Comparison of ENCODE assay signal across 8 mouse cellular contexts in the genomic region with DNA sequence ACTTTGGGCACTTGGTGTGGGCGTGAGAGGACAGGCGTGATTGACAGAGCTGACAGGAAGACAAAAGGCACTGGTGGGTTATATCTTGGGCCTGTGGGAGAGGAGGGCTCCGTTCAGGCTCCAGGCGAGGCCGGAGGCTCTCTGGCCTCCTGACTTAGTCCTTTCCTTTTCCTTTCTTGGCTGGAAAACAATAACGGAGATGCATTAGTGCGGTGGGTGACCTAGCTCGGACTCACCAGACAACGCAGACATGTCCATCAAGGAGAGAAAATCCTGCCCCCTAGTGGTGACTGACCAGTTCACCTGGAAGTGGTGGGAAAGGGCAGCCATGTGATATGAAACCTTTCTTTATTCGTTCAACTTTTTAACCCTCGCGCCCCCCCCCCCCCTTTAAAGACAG. TPM values are rescaled to one million over a fixed set of nuclear protein-coding genes. Genes with fewer than 3 reads are reported as not detected.
DNase-seq lines count a peak whose midpoint lies in the region; ATAC-seq and TF ChIP-seq lines count a peak whose summit lies in the region.
"Had no signal": no experiment of that assay in that cellular context is flagged by ENCODE, and none has a peak within 500 bp of the region (broad histone marks: within the 10 kb centered on the region; RNA-seq: fewer than 3 reads in every experiment).

No protein-coding gene starts in this region.

- peak; percentile 53 for TF ChIP-seq CTCF in C2C12 (IDR thresholded peaks at IDR 0.05; ENCODE audit: control insufficient read depth, insufficient read depth, insufficient read length)
- no peak for TF ChIP-seq CTCF in G1E (IDR thresholded peaks at IDR 0.05; ENCODE audit: low read depth, low read length)

- H3K4me2 ChIP-seq in heart, embryonic 16.5 days (ENCODE audit: low read depth, low read length), result peak overlapping the region; percentile 80

- 0 out of 2 replicates have a peak overlapping the region, but pooled peaks have one; percentile 0 for H3K9ac ChIP-seq in heart, embryonic 16.5 days (ENCODE audit: low read length)

- 16% methylated on average over 12 of the region's 12 CpGs for WGBS in heart, embryonic 16.5 days

- H3K27me3 ChIP-seq in C2C12 (ENCODE audit: control insufficient read depth, insufficient read depth, insufficient read length), result no peaks in the 10 kb centered on the region
- peaks cover 40% of the 10 kb centered on the region for H3K27me3 ChIP-seq in G1E (ENCODE audit: insufficient read depth, low read length)
- peaks cover 4% of the 10 kb centered on the region; the same call in 1 of the 2 replicates for H3K27me3 ChIP-seq in heart, embryonic 16.5 days (ENCODE audit: control insufficient read depth, insufficient read depth, low read length)

- H3ac ChIP-seq in C2C12 (ENCODE audit: control insufficient read depth, insufficient read length, low read depth), result no peak overlapping the region

- peaks cover 18% of the 10 kb centered on the region for H3K36me3 ChIP-seq in C2C12 (ENCODE audit: control insufficient read depth, insufficient read depth)
- H3K36me3 ChIP-seq in G1E (replicated peaks), result peaks cover 45% of the 10 kb centered on the region
- H3K36me3 ChIP-seq in heart, embryonic 16.5 days (ENCODE audit: control insufficient read depth, insufficient read depth), result peaks cover 7% of the 10 kb centered on the region

- H3K79me3 ChIP-seq in C2C12 (ENCODE audit: low read depth), result no peaks in the 10 kb centered on the region

- H3K27ac ChIP-seq in heart, embryonic 16.5 days (ENCODE audit: low read length), result no peak overlapping the region

- peak; percentile 45 for DNase-seq in G1E (ENCODE audit: low spot score)
- DNase-seq in embryo, embryonic 10 days (ENCODE audit: low spot score), result peak; percentile 97
- peak; percentile 73 to 78 for DNase-seq in kidney, postnatal 25 days
- DNase-seq in mesoderm, embryonic 11.5 days (ENCODE audit: low read depth, low spot score), result peak; percentile 93
- DNase-seq in thymus, postnatal 14 days, result peak; percentile 62

- H3K4me1 ChIP-seq in G1E (ENCODE audit: insufficient read depth, low read depth, low read length), result peaks cover 70% of the 10 kb centered on the region
- H3K4me1 ChIP-seq in heart, embryonic 16.5 days (ENCODE audit: control insufficient read depth, insufficient read depth, low read length), result peaks cover 25% of the 10 kb centered on the region

- no peak for ATAC-seq in G1E (ENCODE audit: extremely low read depth, insufficient number of reproducible peaks, low FRiP score, poor library complexity, severe bottlenecking)
- ATAC-seq in heart, embryonic 16.5 days (replicated peaks; ENCODE audit: extremely low read depth, insufficient read depth, low FRiP score), result no peak

- H3K79me2 ChIP-seq in C2C12 (ENCODE audit: control insufficient read depth, insufficient read depth), result no peaks in the 10 kb centered on the region

- H3K4me3 ChIP-seq in C2C12 (ENCODE audit: insufficient read depth, poor library complexity, severe bottlenecking) (no peak overlapping the region), G1E (ENCODE audit: low read depth, low read length) (no peak overlapping the region)
- peak overlapping the region; percentile 53 for H3K4me3 ChIP-seq in heart, embryonic 16.5 days (ENCODE audit: low read length)

- no peaks in the 10 kb centered on the region for H3K9me3 ChIP-seq in G1E (replicated peaks)
- H3K9me3 ChIP-seq in heart, embryonic 16.5 days (replicated peaks; ENCODE audit: control insufficient read depth, low read length), result no peaks in the 10 kb centered on the region

TF ChIP-seq in C2C12, 6 proteins besides CTCF, POLR2A, EP300 and RAD21:
- TF ChIP-seq MYOD1 (IDR thresholded peaks at IDR 0.05; ENCODE audit: control insufficient read depth, insufficient read length, low read depth) (no peak), MAX (IDR thresholded peaks at IDR 0.05) (no peak), MYOG (IDR thresholded peaks at IDR 0.05; ENCODE audit: control insufficient read depth, extremely low read depth, insufficient read length) (no peak), USF1 (IDR thresholded peaks at IDR 0.05; ENCODE audit: low read depth) (no peak), CEBPB (IDR thresholded peaks at IDR 0.05; ENCODE audit: low read depth) (no peak), FOSL1 (IDR thresholded peaks at IDR 0.05; ENCODE audit: insufficient read depth, low read length, poor library complexity, severe bottlenecking) (no peak)

RNA-seq across cellular contexts. Expression of gene Mdk, which starts 2.2 kb away (rescaled TPM):
- polyA plus RNA-seq in C2C12 (2012; fragmentation: generic; extraction: Trizol) (0.33 TPM), G1E (2012) (5.5 and 5.8 TPM in 2 replicates)
- total RNA-seq in G1E (2014; fragmentation: Nextera tagmentation) (4.5 and 4.9 TPM in 2 replicates), G1E (2017) (0.76 and 0.81 TPM in 2 replicates)
- 211 and 253 TPM in 2 replicates for polyA plus RNA-seq in heart, embryonic 16.5 days (2015; fragmentation: Nextera tagmentation; extraction: Ambion mirVana)
- total RNA-seq: hematopoietic stem cell, adult 5-6 weeks had no signal

RNA-seq across cellular contexts. Expression of gene Chrm4, which starts 2.9 kb away (rescaled TPM):
- 0.55 TPM for polyA plus RNA-seq in C2C12 (2012; fragmentation: generic; extraction: Trizol)
- 0.60 TPM in 1 of 2 replicates, not detected in the other for total RNA-seq in G1E (2014; fragmentation: Nextera tagmentation)
- total RNA-seq in G1E (2017), result 0.11 and 0.23 TPM in 2 replicates
- 0.04 TPM in 1 of 2 replicates, not detected in the other for polyA plus RNA-seq in G1E (2012)
- not detected in 2 replicates for polyA plus RNA-seq in heart, embryonic 16.5 days (2015; fragmentation: Nextera tagmentation; extraction: Ambion mirVana)
- total RNA-seq: hematopoietic stem cell, adult 5-6 weeks had no signal

RNA-seq across cellular contexts. Expression of gene Gm9821, which starts 15.6 kb away (rescaled TPM):
- polyA plus RNA-seq in C2C12 (2012; fragmentation: generic; extraction: Trizol) (0.43 TPM), G1E (2012) (0.07 and 0.10 TPM in 2 replicates)
- total RNA-seq in G1E (2014; fragmentation: Nextera tagmentation) (not detected in 2 replicates), G1E (2017) (1.6 and 1.8 TPM in 2 replicates)
- 2.1 and 2.7 TPM in 2 replicates for polyA plus RNA-seq in heart, embryonic 16.5 days (2015; fragmentation: Nextera tagmentation; extraction: Ambion mirVana)

RNA-seq across cellular contexts. Expression of gene Dgkz, which starts 45.7 kb away (rescaled TPM):
- polyA plus RNA-seq in C2C12 (2012; fragmentation: generic; extraction: Trizol) (47.1 TPM), G1E (2012) (403 and 416 TPM in 2 replicates)
- total RNA-seq in G1E (2014; fragmentation: Nextera tagmentation) (290 and 308 TPM in 2 replicates), G1E (2017) (115 and 146 TPM in 2 replicates)
- polyA plus RNA-seq in heart, embryonic 16.5 days (2015; fragmentation: Nextera tagmentation; extraction: Ambion mirVana), result 43.1 and 46.8 TPM in 2 replicates

Comparison
In these comparisons a context has a peak if more than half of its experiments do, and no peak if none do; other contexts are left out.
1. DNase-seq: peak in every context shown above with its lines; median percentile 97 in embryo, embryonic 10 days; 93 in mesoderm, embryonic 11.5 days; 76 in kidney, postnatal 25 days; 62 in thymus, postnatal 14 days; 45 in G1E.
2. RNA of gene Mdk, which starts 2.2 kb away (polyA plus RNA-seq): 211 to 253 TPM in heart, embryonic 16.5 days; 5.5 to 5.8 TPM in G1E and 0.33 TPM in C2C12 (single experiment); every median in the first group is over 10 times any median in the second.